Mouse (Mus musculus) NIH3T3 (cell line): Measurements from ENCODE around the gene Map4k2.

Experiments used
- DNase-seq: peaks from one replicate; pipeline ENCODE4 v3.0.0-alpha.2; 2012; ENCODE audit warnings: low read depth

The Map4k2 gene

GRCm38 (mm10) chr19:6346023-6346422, 5.1 kb downstream of the Map4k2 start:
- no peak for DNase-seq

GRCm38 (mm10) chr19:6346661-6347060, 5.7 kb downstream of the Map4k2 start:
- no peak for DNase-seq

GRCm38 (mm10) chr19:6347615-6348014, 6.7 kb downstream of the Map4k2 start:
- no peak for DNase-seq

- no peak for DNase-seq
These were observed 7.8 kb downstream of the Map4k2 start for GRCm38 (mm10) chr19:6348717-6349116.

- peak; percentile 32 for DNase-seq
These were observed 8.5 kb downstream of the Map4k2 start for GRCm38 (mm10) chr19:6349215-6349983.

- peak; percentile 47 for DNase-seq
These were observed 10.6 kb downstream of the Map4k2 start for GRCm38 (mm10) chr19:6351431-6352106.

- no peak for DNase-seq
These were observed 11.2 kb downstream of the Map4k2 start for GRCm38 (mm10) chr19:6352107-6352505.

- no peak for DNase-seq
These were observed 13.1 kb downstream of the Map4k2 start for GRCm38 (mm10) chr19:6354030-6354429.

GRCm38 (mm10) chr19:6361291-6361690, 20.4 kb downstream of the Map4k2 start:
- no peak for DNase-seq

- no peak for DNase-seq
These were observed 22.1 kb downstream of the Map4k2 start for GRCm38 (mm10) chr19:6363091-6363410.

- DNase-seq, result peak; percentile 100
These were observed 22.7 kb downstream of the Map4k2 start, which contains the start of gene Sf1 for GRCm38 (mm10) chr19:6363411-6364240. Sf1 (plus strand) TSS chr19:6363690.

- peak; percentile 98 for DNase-seq
These were observed 23.4 kb downstream of the Map4k2 start for GRCm38 (mm10) chr19:6364317-6364725.

GRCm38 (mm10) chr19:6364842-6365241, 23.9 kb downstream of the Map4k2 start:
- peak; percentile 62 for DNase-seq

- DNase-seq, result no peak
These were observed 29.2 kb downstream of the Map4k2 start for GRCm38 (mm10) chr19:6370175-6370574.

GRCm38 (mm10) chr19:6372433-6372832, 31.5 kb downstream of the Map4k2 start:
- peak; percentile 25 for DNase-seq

- peak; percentile 82 for DNase-seq
These were observed 32.8 kb downstream of the Map4k2 start for GRCm38 (mm10) chr19:6373539-6374400.

GRCm38 (mm10) chr19:6374571-6374970, 33.6 kb downstream of the Map4k2 start:
- no peak for DNase-seq

GRCm38 (mm10) chr19:6375423-6376254, 34.7 kb downstream of the Map4k2 start:
- no peak for DNase-seq

GRCm38 (mm10) chr19:6376255-6376564, 35.3 kb downstream of the Map4k2 start:
- peak; percentile 55 for DNase-seq

- DNase-seq, result no peak
These were observed 35.7 kb downstream of the Map4k2 start for GRCm38 (mm10) chr19:6376643-6377042.
